Mouse (Mus musculus): ENCODE data around the gene Mindy4b-ps. TPM values are rescaled to one million over a fixed set of nuclear protein-coding genes. Genes with fewer than 3 reads are reported as not detected.

Gene Mindy4b-ps
- polyA plus RNA-seq, 1 experiment from 2014 or later: not detected

DNA sequence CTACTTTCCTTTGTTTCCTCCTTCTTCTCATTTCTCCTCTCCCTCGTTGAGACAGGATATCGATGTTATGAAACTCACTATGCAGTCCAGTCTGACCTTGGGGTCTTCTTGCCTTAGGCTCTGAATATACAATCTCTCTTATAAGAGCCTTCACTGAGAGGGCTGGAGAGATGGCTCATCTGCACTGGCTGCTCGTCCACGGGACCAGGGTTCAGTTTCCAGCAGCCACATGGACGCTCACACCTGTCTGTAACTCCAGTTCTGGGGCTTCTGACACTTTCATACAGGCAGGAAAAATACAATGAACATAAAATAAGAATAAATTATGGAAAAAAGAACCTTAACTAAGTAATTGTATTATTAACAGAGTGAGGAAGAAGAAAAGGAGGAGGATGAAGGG, 9.5 kb upstream of the Mindy4b-ps start:
- DNase-seq (no peak), ATAC-seq (ENCODE audit: insufficient read depth) (no peak)
- H3K27ac ChIP-seq (ENCODE audit: low read depth): no peak overlapping the region
- H3K36me3 ChIP-seq (ENCODE audit: insufficient read depth): no peaks in the 10 kb centered on the region
- no peaks in the 10 kb centered on the region for H3K4me1 ChIP-seq (ENCODE audit: insufficient read depth)
- H3K9ac ChIP-seq: no peak overlapping the region
- no peak overlapping the region for H3K4me3 ChIP-seq (ENCODE audit: low read depth, low read length)
- 72% methylated on average over 5 of the region's 5 CpGs for WGBS
- no peak overlapping the region for H3K4me2 ChIP-seq
- H3K27me3 ChIP-seq (ENCODE audit: insufficient read depth, low read length): no peaks in the 10 kb centered on the region
- H3K9me3 ChIP-seq (ENCODE audit: low read depth, low read length): no peaks in the 10 kb centered on the region
- no peak for TF ChIP-seq CTCF (IDR thresholded peaks at IDR 0.05; ENCODE audit: low read depth)

DNA sequence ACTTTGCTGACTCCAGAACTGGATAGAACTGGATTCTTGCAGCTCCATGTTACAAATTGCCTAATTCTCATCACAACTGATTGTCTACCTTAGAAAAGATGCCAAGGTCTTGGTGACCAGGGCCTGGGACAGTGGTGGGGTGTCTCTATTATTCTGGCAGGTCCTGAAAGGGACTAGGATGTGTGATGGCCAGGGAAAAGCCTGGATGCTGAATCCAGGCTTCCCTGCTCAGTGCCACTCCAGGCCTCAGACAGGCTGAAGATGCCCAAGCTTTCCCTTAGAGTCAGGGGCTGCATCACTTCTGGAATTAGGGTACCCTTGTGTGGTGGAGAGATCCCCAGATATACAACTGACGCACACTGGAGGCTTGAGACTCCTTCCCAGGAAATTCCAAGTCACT, 7.8 kb upstream of the Mindy4b-ps start:
- Histone ChIP-seq H3K4me2 (no peak overlapping the region), H3K9ac (no peak overlapping the region), H3K36me3 (ENCODE audit: insufficient read depth) (no peaks in the 10 kb centered on the region), H3K9me3 (ENCODE audit: low read depth, low read length) (no peaks in the 10 kb centered on the region), H3K27ac (ENCODE audit: low read depth) (no peak overlapping the region), H3K4me3 (ENCODE audit: low read depth, low read length) (no peak overlapping the region), H3K27me3 (ENCODE audit: insufficient read depth, low read length) (no peaks in the 10 kb centered on the region), H3K4me1 (ENCODE audit: insufficient read depth) (no peaks in the 10 kb centered on the region)
- TF ChIP-seq CTCF (IDR thresholded peaks at IDR 0.05; ENCODE audit: low read depth): no peak
- ATAC-seq (ENCODE audit: insufficient read depth): no peak
- no peak for DNase-seq
- 63% methylated on average over 1 of the region's 1 CpGs for WGBS

DNA sequence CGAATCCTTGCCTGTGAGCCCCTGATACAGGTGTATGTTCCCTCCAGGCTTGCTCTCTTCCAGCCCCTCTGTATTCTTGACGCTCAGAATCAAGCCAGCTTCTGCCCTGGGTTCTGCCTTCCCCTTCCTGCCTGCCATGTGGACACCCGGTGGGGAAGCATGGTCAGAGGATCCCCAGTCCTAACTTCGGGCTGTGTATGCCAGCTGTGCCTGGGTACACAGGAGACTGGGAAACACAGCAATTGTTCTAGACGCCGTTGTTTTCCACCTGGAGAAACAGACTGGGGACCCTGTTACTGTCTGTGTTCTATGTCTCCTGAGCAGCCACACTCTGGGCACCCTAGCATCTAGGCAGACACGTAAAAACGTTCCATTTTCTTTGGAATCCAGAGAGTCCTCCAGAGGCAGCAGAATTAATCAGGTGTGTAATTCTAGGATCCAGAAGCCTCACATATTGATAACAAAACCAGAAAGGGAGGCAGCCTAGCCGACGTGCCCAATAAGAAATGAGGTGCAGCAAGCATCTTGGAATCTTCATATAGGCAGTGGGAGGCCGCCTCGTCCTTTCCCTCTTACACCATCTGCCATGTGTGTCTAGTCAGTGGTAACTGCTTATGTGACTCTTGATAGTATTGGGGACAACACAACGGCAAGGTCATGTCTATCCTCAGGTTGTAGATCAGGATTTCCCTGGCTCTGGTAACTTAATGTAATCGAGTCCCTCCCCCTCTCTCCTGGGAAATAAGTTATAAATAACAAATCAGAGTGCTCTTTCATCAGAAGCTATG, 6.4 kb upstream of the Mindy4b-ps start:
- Histone ChIP-seq H3K9me3 (ENCODE audit: low read depth, low read length) (no peaks in the 10 kb centered on the region), H3K27ac (ENCODE audit: low read depth) (no peak overlapping the region), H3K27me3 (ENCODE audit: insufficient read depth, low read length) (no peaks in the 10 kb centered on the region), H3K36me3 (ENCODE audit: insufficient read depth) (no peaks in the 10 kb centered on the region), H3K4me1 (ENCODE audit: insufficient read depth) (no peaks in the 10 kb centered on the region), H3K4me3 (ENCODE audit: low read depth, low read length) (no peak overlapping the region), H3K9ac (no peak overlapping the region), H3K4me2 (no peak overlapping the region)
- 74% methylated on average over 14 of the region's 14 CpGs for WGBS
- TF ChIP-seq CTCF (IDR thresholded peaks at IDR 0.05; ENCODE audit: low read depth): no peak
- no peak for DNase-seq
- no peak for ATAC-seq (ENCODE audit: insufficient read depth)

DNA sequence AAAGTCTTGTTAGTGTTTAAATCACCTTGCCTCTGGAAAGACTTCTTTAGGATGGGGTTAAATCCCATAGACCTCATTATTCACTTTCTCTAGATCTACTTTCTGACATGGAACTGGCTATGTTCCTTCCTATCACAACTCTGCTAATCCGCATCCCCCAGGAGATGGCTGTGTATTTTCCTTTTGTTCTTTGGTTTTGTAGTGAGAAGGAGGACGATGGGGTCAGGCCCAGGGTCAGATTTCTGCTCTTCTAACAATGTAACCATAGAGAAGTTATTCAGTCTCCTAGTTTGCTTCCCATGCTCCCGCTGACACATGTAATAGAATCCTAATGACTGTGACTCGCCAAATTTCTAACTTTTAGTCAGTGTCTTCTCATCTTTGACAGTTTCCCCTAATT, 4.2 kb upstream of the Mindy4b-ps start:
- 54% methylated on average over 4 of the region's 4 CpGs for WGBS
- H3K4me3 ChIP-seq (ENCODE audit: low read depth, low read length): no peak overlapping the region
- no peaks in the 10 kb centered on the region for H3K4me1 ChIP-seq (ENCODE audit: insufficient read depth)
- DNase-seq (no peak), ATAC-seq (ENCODE audit: insufficient read depth) (no peak)
- no peak overlapping the region for H3K27ac ChIP-seq (ENCODE audit: low read depth)
- H3K36me3 ChIP-seq (ENCODE audit: insufficient read depth): no peaks in the 10 kb centered on the region
- H3K27me3 ChIP-seq (ENCODE audit: insufficient read depth, low read length): no peaks in the 10 kb centered on the region
- no peak for TF ChIP-seq CTCF (IDR thresholded peaks at IDR 0.05; ENCODE audit: low read depth)
- no peak overlapping the region for H3K4me2 ChIP-seq
- no peak overlapping the region for H3K9ac ChIP-seq
- no peaks in the 10 kb centered on the region for H3K9me3 ChIP-seq (ENCODE audit: low read depth, low read length)

DNA sequence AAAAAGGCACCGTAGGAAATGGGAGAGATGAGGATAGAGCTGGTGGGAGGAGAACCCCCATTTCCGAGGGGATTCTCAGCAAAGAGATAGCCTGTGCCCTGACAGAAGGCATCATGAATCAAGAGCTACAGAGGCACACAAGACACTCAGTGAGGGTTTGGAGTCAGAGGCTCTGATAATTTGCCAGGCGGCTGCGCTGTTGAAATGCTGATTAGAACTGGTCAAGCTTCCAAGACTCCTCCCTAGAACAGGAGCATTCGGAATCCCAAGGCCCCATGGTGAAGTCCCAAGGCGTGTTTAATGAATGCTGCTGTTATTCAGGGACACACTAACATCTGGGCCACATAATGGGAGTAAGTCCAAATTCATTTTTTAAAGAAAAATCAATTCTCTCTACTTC, 4.8 kb downstream of the Mindy4b-ps start:
- H3K9ac ChIP-seq: no peak overlapping the region
- H3K4me1 ChIP-seq (ENCODE audit: insufficient read depth): no peaks in the 10 kb centered on the region
- H3K27me3 ChIP-seq (ENCODE audit: insufficient read depth, low read length): no peaks in the 10 kb centered on the region
- H3K4me3 ChIP-seq (ENCODE audit: low read depth, low read length): no peak overlapping the region
- no peak overlapping the region for H3K4me2 ChIP-seq
- no peak overlapping the region for H3K27ac ChIP-seq (ENCODE audit: low read depth)
- H3K9me3 ChIP-seq (ENCODE audit: low read depth, low read length): no peaks in the 10 kb centered on the region
- 40% methylated on average over 6 of the region's 6 CpGs for WGBS
- DNase-seq: peak; percentile 15
- H3K36me3 ChIP-seq (ENCODE audit: insufficient read depth): no peaks in the 10 kb centered on the region
- ATAC-seq (ENCODE audit: insufficient read depth): no peak
- no peak for TF ChIP-seq CTCF (IDR thresholded peaks at IDR 0.05; ENCODE audit: low read depth)

DNA sequence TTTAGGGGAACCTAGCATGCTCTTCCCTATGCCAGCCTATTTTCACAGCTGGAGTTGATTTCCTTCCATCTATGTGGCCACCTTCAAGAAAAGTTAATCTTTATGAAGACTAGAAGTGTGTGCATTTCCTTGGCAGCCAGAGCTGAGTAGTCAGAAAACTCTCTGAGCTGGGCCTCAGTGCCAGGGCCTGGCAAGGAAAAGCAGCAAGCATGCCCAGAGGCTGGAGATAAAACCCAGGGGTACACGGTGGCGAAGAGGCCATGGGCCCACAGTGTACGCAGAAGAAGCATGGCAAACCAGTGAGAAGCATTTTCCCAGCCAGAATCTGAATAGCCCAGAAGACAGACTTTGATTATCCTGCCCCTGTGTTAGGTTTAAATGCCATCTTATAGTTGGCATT, 7.9 kb downstream of the Mindy4b-ps start:
- TF ChIP-seq CTCF (IDR thresholded peaks at IDR 0.05; ENCODE audit: low read depth): no peak
- Histone ChIP-seq H3K4me1 (ENCODE audit: insufficient read depth) (no peaks in the 10 kb centered on the region), H3K4me2 (no peak overlapping the region), H3K27ac (ENCODE audit: low read depth) (no peak overlapping the region), H3K27me3 (ENCODE audit: insufficient read depth, low read length) (no peaks in the 10 kb centered on the region), H3K36me3 (ENCODE audit: insufficient read depth) (no peaks in the 10 kb centered on the region), H3K9ac (no peak overlapping the region), H3K4me3 (ENCODE audit: low read depth, low read length) (no peak overlapping the region), H3K9me3 (ENCODE audit: low read depth, low read length) (no peaks in the 10 kb centered on the region)
- ATAC-seq (ENCODE audit: insufficient read depth) (no peak), DNase-seq (no peak)
- 90% methylated on average over 3 of the region's 3 CpGs for WGBS

DNA sequence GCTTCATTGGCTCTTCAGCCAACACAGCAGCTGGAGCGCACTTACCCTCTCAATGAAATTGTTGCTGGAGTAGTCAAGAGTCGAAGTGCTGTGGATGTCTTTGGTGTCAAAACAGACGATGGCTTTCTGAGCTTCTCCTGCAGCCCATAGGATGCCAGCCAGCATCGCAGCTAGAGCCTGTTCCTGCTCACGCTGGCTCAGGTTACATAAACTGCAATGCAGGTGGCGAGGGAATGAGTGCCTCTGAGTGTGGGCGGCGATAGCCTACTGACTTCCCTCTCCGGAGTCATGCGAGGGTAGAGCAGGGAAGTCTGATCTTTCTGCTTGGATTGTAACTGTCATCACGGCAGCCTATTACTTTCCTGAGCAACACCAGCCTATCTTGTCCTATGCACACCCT, 11.8 kb downstream of the Mindy4b-ps start:
- no peaks in the 10 kb centered on the region for H3K9me3 ChIP-seq (ENCODE audit: low read depth, low read length)
- no peak for ATAC-seq (ENCODE audit: insufficient read depth)
- no peak overlapping the region for H3K9ac ChIP-seq
- H3K4me3 ChIP-seq (ENCODE audit: low read depth, low read length): no peak overlapping the region
- WGBS: 21% methylated on average over 11 of the region's 11 CpGs
- H3K4me2 ChIP-seq: no peak overlapping the region
- H3K27me3 ChIP-seq (ENCODE audit: insufficient read depth, low read length): no peaks in the 10 kb centered on the region
- DNase-seq: peak; percentile 15
- no peaks in the 10 kb centered on the region for H3K36me3 ChIP-seq (ENCODE audit: insufficient read depth)
- no peak for TF ChIP-seq CTCF (IDR thresholded peaks at IDR 0.05; ENCODE audit: low read depth)
- no peaks in the 10 kb centered on the region for H3K4me1 ChIP-seq (ENCODE audit: insufficient read depth)
- no peak overlapping the region for H3K27ac ChIP-seq (ENCODE audit: low read depth)

Measured in lung, embryonic 14.5 days (tissue).